Mouse (Mus musculus): ENCODE measurements around the gene Wt1. TPM values are rescaled to one million over a fixed set of nuclear protein-coding genes. Genes with fewer than 3 reads are reported as not detected.

The Wt1 gene
- not detected for total RNA-seq (2021)
- long read RNA-seq, experiment 1: 0 reads
- long read RNA-seq, experiment 2: 0 reads

DNA sequence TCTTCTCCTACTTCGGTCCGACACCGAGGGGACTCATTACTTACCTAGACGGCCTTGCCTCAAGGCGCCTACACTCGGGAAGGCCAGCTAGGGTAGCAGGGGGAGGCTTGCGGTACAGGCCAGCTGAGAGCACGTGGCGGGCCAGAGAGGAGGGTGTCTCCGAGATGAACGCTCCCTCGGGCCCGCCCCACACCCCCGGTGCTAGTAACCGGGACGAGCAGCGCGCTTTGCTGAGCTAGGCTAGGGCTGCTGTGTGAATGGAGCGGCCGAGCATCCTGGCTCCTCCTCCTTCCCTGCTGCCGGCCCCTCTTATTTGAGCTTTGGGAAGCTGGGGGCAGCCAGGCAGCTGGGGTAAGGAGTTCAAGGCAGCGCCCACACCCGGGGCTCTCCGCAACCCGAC lies at the start of gene Wt1:
Gene Wt1, plus strand, starts transcription at position 251 of the 400 bp plus-strand sequence.
- peak; percentile 10 for DNase-seq
- intact Hi-C loops (cut with DNase I; ENCODE audit: low total_unique reads): no loop called here

DNA sequence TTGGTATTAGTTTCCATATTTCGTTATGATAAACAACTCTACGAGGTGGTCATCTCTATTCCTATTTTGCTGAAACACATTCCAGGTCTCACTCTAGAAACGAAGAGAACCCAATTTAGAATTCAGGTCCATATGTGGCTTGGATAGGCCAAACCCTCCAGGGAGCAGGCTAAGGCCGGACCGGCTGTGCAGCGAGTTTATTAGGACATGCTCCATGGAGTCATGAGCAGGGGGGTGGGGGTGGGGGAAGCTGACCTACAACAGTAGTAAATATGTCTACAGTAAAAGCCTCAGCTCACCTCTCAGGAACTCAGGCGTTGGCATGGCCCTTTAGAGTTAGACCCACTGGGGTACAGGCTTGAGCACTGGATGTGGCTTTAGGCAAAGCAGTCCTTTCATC lies 49.2 kb upstream of the Wt1 start:
- intact Hi-C loops (cut with DNase I; ENCODE audit: low total_unique reads): no loop called here
- DNase-seq: no peak

GRCm38 (mm10) chr2:105082256-105082790 lies 44.0 kb upstream of the Wt1 start:
- intact Hi-C loops (cut with DNase I; ENCODE audit: low total_unique reads): no loop called here
- DNase-seq: no peak

DNA sequence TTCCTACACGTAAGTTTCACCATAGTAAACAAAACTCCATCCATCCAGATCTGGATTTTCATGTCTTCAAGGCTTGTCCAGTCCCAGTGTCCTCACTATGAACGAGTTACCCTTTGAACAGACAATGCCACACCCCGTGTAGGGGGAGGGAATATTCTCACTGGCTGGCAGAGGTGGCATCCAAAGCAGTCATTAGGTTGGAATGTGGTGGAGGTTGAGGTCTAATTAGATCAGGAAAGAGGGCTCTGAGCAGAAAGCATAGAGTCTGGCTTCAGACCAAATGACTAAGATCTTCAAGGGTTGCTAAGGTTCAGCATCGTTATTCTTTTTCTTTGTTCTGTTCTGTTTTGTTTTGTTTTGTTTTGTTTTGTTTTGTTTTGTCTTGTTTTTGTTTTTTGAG lies 42.3 kb upstream of the Wt1 start:
- DNase-seq: no peak
- intact Hi-C loops (cut with DNase I; ENCODE audit: low total_unique reads): no loop called here

- DNase-seq: no peak
- intact Hi-C loops (cut with DNase I; ENCODE audit: low total_unique reads): no loop called here
Measured at GRCm38 (mm10) chr2:105086081-105086480, 40.2 kb upstream of the Wt1 start.

- intact Hi-C loops (cut with DNase I; ENCODE audit: low total_unique reads): no loop called here
- DNase-seq: no peak
Measured at GRCm38 (mm10) chr2:105088005-105088404, 38.3 kb upstream of the Wt1 start.

DNA sequence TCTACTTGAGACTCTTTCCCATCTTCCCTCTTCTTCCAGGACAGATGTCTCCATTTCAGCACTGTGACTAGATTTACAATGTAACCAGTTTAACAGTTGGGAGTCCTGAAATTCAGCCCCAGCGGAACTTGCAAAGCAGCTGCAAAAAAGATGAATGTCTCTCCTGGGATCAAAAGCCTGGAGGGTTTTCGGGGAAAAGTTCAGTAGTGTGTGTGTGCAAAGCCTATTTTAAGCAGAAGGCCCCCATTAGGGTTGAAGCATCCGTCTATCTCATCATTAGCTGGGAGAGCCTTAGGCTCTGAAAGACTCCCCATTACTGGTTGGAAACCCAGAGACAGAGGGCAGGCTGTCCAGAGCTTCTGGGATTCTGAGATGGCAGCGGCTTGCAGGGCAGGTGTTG lies 37.2 kb upstream of the Wt1 start:
- intact Hi-C loops (cut with DNase I; ENCODE audit: low total_unique reads): no loop called here

DNA sequence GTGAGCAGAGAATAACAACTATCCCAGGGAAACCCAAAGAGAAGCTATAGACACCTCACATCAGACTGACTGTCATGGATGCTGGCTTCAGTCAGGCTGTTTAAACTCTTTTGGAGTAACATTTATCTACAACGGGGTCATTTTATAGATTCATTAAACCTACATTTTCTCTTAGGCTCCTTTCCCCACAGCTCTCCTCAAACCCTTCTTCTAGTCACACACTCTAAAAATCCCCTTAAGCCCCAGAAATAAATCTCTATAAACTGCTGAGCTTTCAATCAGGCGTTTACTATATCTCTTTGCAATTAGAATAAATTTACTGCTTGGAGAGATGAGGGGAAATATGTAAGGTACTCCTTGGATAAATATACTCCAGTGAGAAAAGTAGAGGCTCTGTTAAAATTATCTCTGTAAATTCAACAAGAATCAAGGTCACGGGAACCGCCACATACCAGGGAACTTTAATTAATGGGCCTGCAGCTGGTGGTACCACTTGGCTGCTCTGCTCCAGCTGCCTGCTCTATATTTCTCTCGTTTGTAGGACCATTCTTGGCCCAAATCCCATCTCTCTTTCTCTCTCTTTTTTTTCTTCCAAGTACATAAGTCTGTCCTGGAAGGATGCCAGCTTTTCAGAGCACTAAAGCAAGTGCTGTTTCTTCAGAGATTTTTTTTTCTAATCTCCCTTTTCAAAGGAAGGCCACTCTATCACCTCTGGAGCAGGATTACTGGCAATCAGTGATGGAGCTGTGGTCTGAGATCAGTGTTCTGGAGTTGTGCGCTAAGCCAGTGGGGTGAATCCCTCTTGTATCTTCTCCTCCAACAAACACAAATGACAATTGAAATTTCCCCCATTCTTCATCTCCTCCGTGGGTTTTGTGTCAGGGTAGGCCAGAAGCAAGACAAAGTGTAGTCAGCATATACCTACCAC lies 36.5 kb upstream of the Wt1 start:
- no peak for DNase-seq
- intact Hi-C loops (cut with DNase I; ENCODE audit: low total_unique reads): no loop called here

More for the DNA sequence above, 37.2 kb upstream of the Wt1 start:
- DNase-seq: no peak

DNA sequence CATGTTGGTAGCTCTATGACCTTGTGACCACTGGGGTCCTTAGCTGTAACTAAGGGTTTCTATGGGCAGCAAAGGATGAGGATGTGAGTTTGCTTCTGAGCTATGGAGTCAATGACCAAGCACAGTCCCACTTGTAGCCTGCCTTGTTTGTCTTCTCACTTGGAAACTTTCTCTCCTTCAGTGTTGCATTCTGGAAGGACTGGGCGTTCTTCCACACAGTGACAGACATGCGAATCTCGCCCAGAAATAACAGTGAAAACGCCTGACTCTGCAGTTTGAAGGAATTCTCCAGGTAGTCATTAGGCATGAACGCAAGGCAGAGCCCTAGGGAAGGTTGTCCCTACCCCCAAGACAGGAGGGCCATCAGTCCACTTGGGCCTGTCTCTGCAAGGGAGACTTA lies 35.3 kb upstream of the Wt1 start:
- no peak for DNase-seq
- intact Hi-C loops (cut with DNase I; ENCODE audit: low total_unique reads): no loop called here

DNA sequence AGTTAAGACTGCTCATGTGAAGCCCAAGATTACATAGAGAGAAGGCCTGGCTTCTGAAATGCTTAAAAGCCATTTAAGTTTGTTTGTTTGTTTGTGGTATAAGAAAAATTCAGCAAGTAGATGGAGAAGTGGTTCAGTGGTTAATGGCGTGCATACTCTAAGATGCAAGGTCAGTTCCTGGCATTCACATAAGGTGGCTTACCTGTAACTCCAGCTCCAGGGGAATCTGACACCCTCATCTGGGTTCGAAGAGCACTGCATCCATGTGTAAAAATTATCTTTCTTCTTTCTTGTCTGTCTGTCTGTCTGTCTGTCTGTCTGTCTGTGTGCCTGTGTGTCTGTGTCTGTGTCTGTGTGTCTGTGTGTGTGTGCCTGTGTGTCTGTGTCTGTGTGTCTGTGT lies 34.6 kb upstream of the Wt1 start, which contains the start of gene Gm11060:
Gene Gm11060, plus strand, starts transcription at position 301 of the 400 bp plus-strand sequence.
- no peak for DNase-seq
- intact Hi-C loops (cut with DNase I; ENCODE audit: low total_unique reads): no loop called here

GRCm38 (mm10) chr2:105097294-105097953 lies 28.9 kb upstream of the Wt1 start:
- intact Hi-C loops (cut with DNase I; ENCODE audit: low total_unique reads): no loop called here
- DNase-seq: no peak

- no peak for DNase-seq
Measured at GRCm38 (mm10) chr2:105099410-105099809, 26.9 kb upstream of the Wt1 start.

DNA sequence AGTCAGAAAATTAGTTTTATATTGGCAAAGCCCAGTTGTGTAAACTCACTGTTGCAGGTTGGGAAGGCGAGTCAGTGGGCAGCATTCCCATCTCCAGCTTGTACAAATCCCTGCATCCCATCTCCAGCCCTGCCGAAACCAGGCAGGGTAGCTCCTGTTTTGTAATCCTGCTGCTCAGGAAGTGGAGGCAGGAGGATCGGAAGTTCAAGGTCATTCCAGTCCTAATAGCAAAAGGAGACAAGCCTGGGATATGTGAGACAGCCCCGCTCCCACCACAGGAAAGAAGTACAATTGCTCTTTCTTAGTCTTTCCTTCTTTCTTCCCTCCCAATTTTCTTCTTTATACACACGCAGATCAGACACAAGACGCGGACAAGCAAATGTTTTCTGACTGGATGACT lies 25.8 kb upstream of the Wt1 start:
- DNase-seq: no peak
- intact Hi-C loops (cut with DNase I; ENCODE audit: low total_unique reads): no loop called here

More at GRCm38 (mm10) chr2:105099410-105099809, 26.9 kb upstream of the Wt1 start:
- intact Hi-C loops (cut with DNase I; ENCODE audit: low total_unique reads): no loop called here

- DNase-seq: peak; percentile 71
- intact Hi-C loops (cut with DNase I; ENCODE audit: low total_unique reads): no loop called here
Measured at GRCm38 (mm10) chr2:105108703-105109158, 17.6 kb upstream of the Wt1 start.

- intact Hi-C loops (cut with DNase I; ENCODE audit: low total_unique reads): no loop called here
- DNase-seq: no peak
Measured at GRCm38 (mm10) chr2:105114074-105114473, 12.3 kb upstream of the Wt1 start.

DNA sequence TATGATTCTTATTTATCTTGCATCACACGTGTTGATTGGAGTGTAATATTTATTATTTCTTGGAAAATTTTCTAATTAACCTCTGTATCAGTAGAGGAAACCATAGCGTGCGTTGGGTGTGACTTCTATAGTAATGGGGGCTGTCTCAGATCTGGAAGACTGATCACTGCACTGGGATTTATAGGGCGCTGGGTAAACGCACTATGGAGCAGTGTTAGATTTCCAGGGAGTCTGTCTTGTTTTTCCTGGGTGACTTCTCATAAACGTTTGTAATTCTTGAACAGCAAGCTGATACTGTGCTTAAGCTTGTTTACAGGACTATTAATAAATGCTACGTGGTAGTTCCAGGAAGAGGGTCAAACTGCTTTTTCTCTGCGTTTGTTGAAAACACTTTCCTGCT lies 8.7 kb upstream of the Wt1 start:
- DNase-seq: no peak
- intact Hi-C loops (cut with DNase I; ENCODE audit: low total_unique reads): no loop called here

DNA sequence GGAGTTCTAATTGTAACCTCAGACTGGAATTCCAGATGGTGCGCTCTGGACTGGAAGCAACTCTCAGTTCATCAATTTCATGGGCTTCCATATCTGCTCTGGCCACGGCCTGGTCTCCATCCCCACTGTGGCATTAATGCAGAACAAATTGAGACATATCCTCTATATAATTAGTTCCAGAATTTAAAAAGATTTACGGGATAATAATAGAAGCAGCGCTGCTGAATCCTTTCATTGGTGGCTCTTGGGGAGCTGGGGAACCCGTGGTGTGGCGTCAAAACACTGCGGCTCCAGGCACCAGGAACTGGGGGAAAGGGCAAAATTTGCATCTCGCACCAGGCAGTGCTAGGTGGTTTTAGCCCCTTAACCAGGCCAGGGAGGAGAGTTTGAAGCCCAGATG lies 4.1 kb upstream of the Wt1 start:
- no peak for DNase-seq
- intact Hi-C loops (cut with DNase I; ENCODE audit: low total_unique reads): no loop called here

DNA sequence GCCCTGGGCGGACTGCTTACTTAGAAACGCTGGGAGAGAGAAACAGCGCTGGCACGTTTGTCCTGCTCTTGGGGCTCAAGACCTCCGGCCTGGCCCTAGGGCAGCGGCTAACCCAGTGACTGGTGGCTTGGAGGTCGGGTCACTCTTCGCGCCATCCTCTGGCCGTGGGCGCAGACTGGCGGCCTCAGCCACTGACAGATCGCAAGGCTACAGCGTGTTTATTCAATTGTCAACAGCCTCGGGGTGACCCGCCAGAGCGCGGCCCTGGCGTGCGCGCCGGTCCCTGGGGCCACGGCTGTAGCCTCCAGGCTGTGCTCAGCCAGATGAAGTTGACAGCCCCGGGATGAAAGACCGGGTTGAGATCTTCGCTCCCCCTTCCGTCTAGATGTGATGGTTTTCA lies 3.4 kb upstream of the Wt1 start:
- intact Hi-C loops (cut with DNase I; ENCODE audit: low total_unique reads): no loop called here
- peak; percentile 9 for DNase-seq

DNA sequence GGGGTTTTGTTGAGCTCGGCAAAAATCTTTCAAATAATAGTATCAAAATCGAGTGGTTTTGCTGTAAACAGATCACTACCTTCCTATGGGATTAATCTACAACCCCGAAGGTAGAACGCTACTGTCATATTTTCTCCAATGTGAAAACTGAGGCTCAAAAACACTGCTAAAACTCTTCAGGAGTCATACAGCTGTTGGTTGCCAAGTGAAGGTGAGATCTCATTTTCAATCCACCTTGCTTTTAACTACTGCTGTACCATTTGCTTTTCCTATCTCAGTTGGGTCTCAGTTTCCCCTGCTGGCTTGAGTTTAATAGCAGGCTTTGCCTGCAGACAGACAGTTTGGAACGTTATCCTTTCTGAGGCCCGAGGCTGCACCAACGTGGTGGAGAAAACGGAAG lies 2.9 kb upstream of the Wt1 start:
- DNase-seq: no peak
- intact Hi-C loops (cut with DNase I; ENCODE audit: low total_unique reads): no loop called here

DNA sequence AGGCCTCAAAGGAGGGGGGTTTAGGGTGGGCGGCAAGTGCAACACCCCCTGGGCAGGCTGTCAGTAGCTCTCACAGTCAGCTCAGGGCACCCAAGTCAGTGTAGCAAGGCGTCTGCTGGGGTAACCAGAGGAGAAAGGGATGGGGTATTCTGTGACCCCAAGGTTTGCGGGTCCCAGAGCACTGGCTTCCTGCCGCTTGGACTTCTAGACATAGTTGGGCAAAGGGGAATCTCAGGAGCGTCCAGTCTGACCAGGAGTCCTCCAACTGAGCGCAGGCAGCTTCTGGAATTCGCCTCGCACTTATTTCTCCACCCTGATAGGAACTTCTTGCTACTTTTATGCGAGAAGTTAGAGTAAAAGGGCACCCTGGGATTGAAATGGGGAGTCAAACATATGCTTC lies 2.4 kb upstream of the Wt1 start:
- no peak for DNase-seq
- intact Hi-C loops (cut with DNase I; ENCODE audit: low total_unique reads): no loop called here
